Mouse (Mus musculus): ENCODE measurements around the gene Psmb7.

The Psmb7 gene

GRCm38 (mm10) chr2:38643625-38644427, at the start of gene Psmb7:
Psmb7 (minus strand) TSS chr2:38644087.
- ATAC-seq (ENCODE audit: low TSS enrichment), result peak; percentile 90

- ATAC-seq (ENCODE audit: low TSS enrichment), result 0 out of 2 replicates have a peak, but pooled peaks have one; percentile 25
Measured at GRCm38 (mm10) chr2:38691542-38691941, 47.7 kb upstream of the Psmb7 start.

- no peak for ATAC-seq (ENCODE audit: low TSS enrichment)
Measured at GRCm38 (mm10) chr2:38689881-38690280, 46.0 kb upstream of the Psmb7 start.

GRCm38 (mm10) chr2:38688791-38689520, 45.1 kb upstream of the Psmb7 start:
- ATAC-seq (ENCODE audit: low TSS enrichment), result peak; percentile 56

GRCm38 (mm10) chr2:38685746-38686145, 41.9 kb upstream of the Psmb7 start:
- ATAC-seq (ENCODE audit: low TSS enrichment), result no peak

- ATAC-seq (ENCODE audit: low TSS enrichment), result no peak
Measured at GRCm38 (mm10) chr2:38683083-38683482, 39.2 kb upstream of the Psmb7 start.

GRCm38 (mm10) chr2:38682209-38682608, 38.3 kb upstream of the Psmb7 start:
- ATAC-seq (ENCODE audit: low TSS enrichment), result no peak

- no peak for ATAC-seq (ENCODE audit: low TSS enrichment)
Measured at GRCm38 (mm10) chr2:38678947-38679346, 35.1 kb upstream of the Psmb7 start.

- ATAC-seq (ENCODE audit: low TSS enrichment), result no peak
Measured at GRCm38 (mm10) chr2:38675366-38675969, 31.6 kb upstream of the Psmb7 start.

GRCm38 (mm10) chr2:38672496-38672895, 28.6 kb upstream of the Psmb7 start:
- no peak for ATAC-seq (ENCODE audit: low TSS enrichment)

- no peak for ATAC-seq (ENCODE audit: low TSS enrichment)
Measured at GRCm38 (mm10) chr2:38668802-38669580, 25.1 kb upstream of the Psmb7 start.

GRCm38 (mm10) chr2:38661398-38661797, 17.5 kb upstream of the Psmb7 start:
- no peak for ATAC-seq (ENCODE audit: low TSS enrichment)

- peak; percentile 98 for ATAC-seq (ENCODE audit: low TSS enrichment)
Measured at GRCm38 (mm10) chr2:38658338-38658836, 14.5 kb upstream of the Psmb7 start.

- no peak for ATAC-seq (ENCODE audit: low TSS enrichment)
Measured at GRCm38 (mm10) chr2:38653694-38654093, 9.8 kb upstream of the Psmb7 start.

GRCm38 (mm10) chr2:38653293-38653619, 9.4 kb upstream of the Psmb7 start:
- ATAC-seq (ENCODE audit: low TSS enrichment), result no peak

GRCm38 (mm10) chr2:38652565-38653292, 8.8 kb upstream of the Psmb7 start:
- ATAC-seq (ENCODE audit: low TSS enrichment), result peak; percentile 80

GRCm38 (mm10) chr2:38652098-38652497, 8.2 kb upstream of the Psmb7 start:
- peak; percentile 58 for ATAC-seq (ENCODE audit: low TSS enrichment)

GRCm38 (mm10) chr2:38650340-38650739, 6.5 kb upstream of the Psmb7 start:
- ATAC-seq (ENCODE audit: low TSS enrichment), result no peak

- ATAC-seq (ENCODE audit: low TSS enrichment), result no peak
Measured at GRCm38 (mm10) chr2:38647661-38648060, 3.8 kb upstream of the Psmb7 start.

GRCm38 (mm10) chr2:38647201-38647606, 3.3 kb upstream of the Psmb7 start:
- no peak for ATAC-seq (ENCODE audit: low TSS enrichment)

GRCm38 (mm10) chr2:38645936-38646335, 2.0 kb upstream of the Psmb7 start:
- ATAC-seq (ENCODE audit: low TSS enrichment), result peak; percentile 83
